Mouse (Mus musculus): Measurements from ENCODE around the gene Tat. TPM values are rescaled to one million over a fixed set of nuclear protein-coding genes. Genes with fewer than 3 reads are reported as not detected.
"Not testable (repeated sequence)": the region's sequence is repeated elsewhere in the genome, so short reads cannot be mapped to it uniquely, and the experiment has no call there.

Gene Tat
- polyA plus RNA-seq, 1 experiment from 2014 or later, result 0.08 TPM

DNA sequence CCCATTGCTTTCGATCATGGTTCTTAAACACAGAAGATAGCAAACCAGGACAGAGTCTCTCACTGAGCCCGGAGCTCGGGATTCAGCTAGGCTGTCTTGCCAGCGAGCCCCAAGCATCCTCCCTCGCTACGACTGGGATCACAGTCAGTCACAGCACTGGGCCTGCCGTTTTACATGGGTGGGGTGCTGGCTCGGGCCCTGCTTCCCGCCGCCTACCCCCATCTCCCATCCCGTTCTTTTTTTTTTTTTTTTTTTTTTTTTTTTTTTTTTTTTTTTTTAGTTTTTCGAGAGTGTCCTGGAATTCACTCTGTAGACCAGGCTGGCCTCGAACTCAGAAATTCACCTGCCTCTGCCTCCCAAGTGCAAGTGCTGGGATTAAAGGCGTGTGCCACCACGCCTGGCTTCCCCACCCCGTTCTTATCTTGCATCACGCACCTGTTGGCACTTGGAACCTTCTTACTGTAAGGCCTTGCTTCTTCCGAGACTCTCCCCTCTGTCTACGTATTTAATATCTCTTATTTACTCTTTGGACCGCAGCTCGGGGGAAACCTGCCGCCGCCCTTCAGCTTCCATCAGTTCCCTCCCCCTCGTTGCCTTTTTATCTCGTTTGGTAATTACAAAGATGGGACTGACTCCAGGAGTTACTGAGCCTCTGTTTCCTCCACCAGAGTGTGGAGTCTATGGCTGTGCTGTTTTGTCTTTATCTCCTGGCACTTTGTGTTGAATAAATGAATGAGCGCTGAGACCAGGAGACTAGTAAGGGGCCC, 18.2 kb downstream of the Tat start:
- Histone ChIP-seq H3K27ac (ENCODE audit: poor library complexity, severe bottlenecking) (no peak overlapping the region), H3K27me3 (replicated peaks) (peaks cover 4% of the 10 kb centered on the region), H3K4me1 (replicated peaks) (no peaks in the 10 kb centered on the region), H3K4me3 (no peak overlapping the region), H3K36me3 (no peaks in the 10 kb centered on the region), H3K9me3 (replicated peaks) (no peaks in the 10 kb centered on the region), H3K4me2 (no peak overlapping the region), H3K9ac (no peak overlapping the region)
- 75% methylated on average over 26 of the region's 26 CpGs for WGBS
- ATAC-seq (ENCODE audit: insufficient number of reproducible peaks, low FRiP score), result no peak

DNA sequence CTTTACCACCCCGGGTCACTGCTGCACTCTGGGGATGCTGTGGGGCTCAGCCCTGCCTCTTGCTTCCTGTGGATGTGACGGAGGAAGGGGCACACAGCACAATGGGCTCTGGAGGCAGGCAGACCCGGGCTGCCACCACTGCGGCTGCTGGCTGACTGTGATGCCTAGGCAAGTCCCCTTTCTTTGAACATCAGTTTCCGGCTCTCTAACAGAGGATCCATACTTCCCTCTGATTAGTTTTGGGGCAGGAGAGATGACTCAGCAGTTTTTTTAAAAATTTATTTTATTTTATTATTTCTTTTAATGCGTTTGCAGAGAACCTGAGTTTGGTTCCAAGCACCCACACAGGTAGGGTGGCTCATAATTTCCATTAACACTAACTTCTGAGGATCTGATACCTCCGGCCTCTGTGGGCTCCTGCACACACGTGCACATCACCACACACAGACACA, 18.8 kb downstream of the Tat start:
- H3K9me3 ChIP-seq (replicated peaks), result no peaks in the 10 kb centered on the region
- no peak overlapping the region for H3K4me3 ChIP-seq
- H3K27ac ChIP-seq (ENCODE audit: poor library complexity, severe bottlenecking), result no peak overlapping the region
- no peak overlapping the region for H3K9ac ChIP-seq
- peaks cover 3% of the 10 kb centered on the region for H3K27me3 ChIP-seq (replicated peaks)
- ATAC-seq (ENCODE audit: insufficient number of reproducible peaks, low FRiP score), result no peak
- no peaks in the 10 kb centered on the region for H3K4me1 ChIP-seq (replicated peaks)
- no peak overlapping the region for H3K4me2 ChIP-seq
- H3K36me3 ChIP-seq, result no peaks in the 10 kb centered on the region
- 58% methylated on average over 8 of the region's 8 CpGs for WGBS

DNA sequence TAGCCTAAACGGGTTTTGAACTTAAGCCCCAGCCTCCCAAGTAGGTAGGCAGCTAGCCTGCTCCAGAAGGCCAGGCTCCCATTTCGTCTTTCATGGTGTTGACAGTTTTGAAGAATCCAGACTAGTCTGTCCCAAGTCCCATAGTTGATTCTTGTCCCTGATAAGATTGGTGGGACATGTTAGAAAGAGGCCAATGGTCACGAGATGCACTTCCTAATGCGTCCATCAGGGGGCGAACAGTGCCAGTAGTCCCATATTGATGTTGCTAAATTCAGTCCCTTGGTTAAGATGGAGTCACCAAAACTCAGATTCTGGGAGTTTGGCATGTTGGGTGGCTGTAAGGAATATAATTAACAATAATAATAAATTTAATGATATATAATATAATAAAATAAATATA, 20.6 kb downstream of the Tat start:
- Histone ChIP-seq H3K4me3 (no peak overlapping the region), H3K27ac (ENCODE audit: poor library complexity, severe bottlenecking) (no peak overlapping the region), H3K9me3 (replicated peaks) (no peaks in the 10 kb centered on the region), H3K4me2 (no peak overlapping the region), H3K4me1 (replicated peaks) (no peaks in the 10 kb centered on the region), H3K9ac (no peak overlapping the region), H3K36me3 (no peaks in the 10 kb centered on the region), H3K27me3 (replicated peaks) (no peaks in the 10 kb centered on the region)
- ATAC-seq (ENCODE audit: insufficient number of reproducible peaks, low FRiP score), result no peak
- 28% methylated on average over 5 of the region's 5 CpGs for WGBS

DNA sequence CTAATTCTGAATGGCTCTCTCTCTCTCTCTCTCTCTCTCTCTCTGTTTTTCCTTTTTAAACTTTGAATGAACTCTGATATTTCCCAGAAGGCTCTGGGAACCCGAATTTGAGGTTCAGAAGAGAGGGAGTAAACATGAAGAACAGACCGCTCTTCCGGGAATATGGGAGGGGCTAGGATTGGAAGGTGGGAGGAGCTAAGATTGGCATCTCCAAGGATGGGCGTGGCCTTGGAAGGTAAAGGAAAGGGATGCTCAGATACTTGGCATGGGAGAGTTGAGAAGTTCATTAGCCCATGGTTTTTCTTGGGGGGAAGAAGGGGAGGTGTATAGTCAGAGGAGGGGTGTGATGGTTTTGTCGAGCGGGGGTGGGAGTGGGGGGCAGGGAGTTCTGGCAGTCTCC, 31.8 kb downstream of the Tat start:
- H3K9ac ChIP-seq, result no peak overlapping the region
- no peaks in the 10 kb centered on the region for H3K4me1 ChIP-seq (replicated peaks)
- no peaks in the 10 kb centered on the region for H3K27me3 ChIP-seq (replicated peaks)
- WGBS, result 53% methylated on average over 6 of the region's 6 CpGs
- no peaks in the 10 kb centered on the region for H3K36me3 ChIP-seq
- no peak overlapping the region for H3K4me2 ChIP-seq
- no peak for ATAC-seq (ENCODE audit: insufficient number of reproducible peaks, low FRiP score)
- no peak overlapping the region for H3K27ac ChIP-seq (ENCODE audit: poor library complexity, severe bottlenecking)
- no peaks in the 10 kb centered on the region for H3K9me3 ChIP-seq (replicated peaks)
- no peak overlapping the region for H3K4me3 ChIP-seq

DNA sequence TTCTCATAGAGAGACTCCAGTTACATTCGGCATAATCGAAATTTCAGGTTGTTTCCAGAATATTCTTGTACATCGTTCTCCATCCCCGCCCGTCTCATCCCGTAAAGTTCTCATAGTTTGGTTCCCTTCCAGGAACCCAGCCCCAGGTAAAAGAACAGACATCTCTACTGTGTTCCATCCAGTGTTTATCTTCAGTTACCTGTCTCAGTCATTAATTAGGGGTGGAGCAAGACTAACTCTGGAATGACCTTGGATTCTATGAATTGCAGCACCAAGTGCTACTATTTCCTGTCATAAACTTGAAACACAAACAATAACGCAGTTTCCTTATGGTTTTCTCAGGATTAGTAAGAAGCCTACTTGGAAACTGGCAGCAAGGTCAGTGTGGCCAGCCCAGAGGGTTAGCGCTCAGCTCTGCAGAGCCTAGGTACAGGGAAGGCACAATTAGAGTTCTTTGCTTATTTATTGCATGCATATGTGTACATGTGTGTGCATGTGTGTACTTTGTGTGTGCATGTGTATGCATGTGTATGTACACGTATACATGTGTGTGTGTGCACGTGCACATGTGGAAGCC, 32.6 kb downstream of the Tat start:
- no peak for ATAC-seq (ENCODE audit: insufficient number of reproducible peaks, low FRiP score)
- 84% methylated on average over 10 of the region's 10 CpGs for WGBS
- no peaks in the 10 kb centered on the region for H3K27me3 ChIP-seq (replicated peaks)
- no peak overlapping the region for H3K4me2 ChIP-seq
- no peaks in the 10 kb centered on the region for H3K36me3 ChIP-seq
- no peak overlapping the region for H3K4me3 ChIP-seq
- H3K9me3 ChIP-seq (replicated peaks), result no peaks in the 10 kb centered on the region
- no peaks in the 10 kb centered on the region for H3K4me1 ChIP-seq (replicated peaks)
- no peak overlapping the region for H3K27ac ChIP-seq (ENCODE audit: poor library complexity, severe bottlenecking)
- H3K9ac ChIP-seq, result no peak overlapping the region

DNA sequence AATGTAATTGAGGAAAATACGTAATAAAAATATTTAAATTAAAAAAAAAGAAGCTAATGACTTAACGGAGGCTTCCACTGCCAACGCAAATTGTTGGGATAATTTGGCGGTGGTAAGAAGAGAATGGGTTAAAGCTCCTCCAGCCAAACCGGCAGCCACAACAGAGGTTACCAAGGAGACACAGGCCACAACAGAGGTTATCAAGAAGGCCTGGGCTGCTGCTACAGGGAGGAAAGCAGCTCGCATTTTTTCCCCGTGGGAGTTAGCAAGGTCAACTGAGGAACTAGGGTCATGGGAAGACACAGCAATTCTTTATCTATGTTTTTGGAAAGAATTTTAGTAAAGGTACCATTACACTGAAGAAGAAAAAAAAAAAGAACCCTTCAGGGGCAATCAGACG, 43.5 kb downstream of the Tat start:
- ATAC-seq (ENCODE audit: insufficient number of reproducible peaks, low FRiP score), result peak; percentile 77
- H3K4me2 ChIP-seq; H3K36me3 ChIP-seq; H3K27me3 ChIP-seq (replicated peaks); H3K9ac ChIP-seq; H3K9me3 ChIP-seq (replicated peaks); H3K4me3 ChIP-seq; H3K27ac ChIP-seq (ENCODE audit: poor library complexity, severe bottlenecking): not testable (repeated sequence)
- peaks cover 20% of the 10 kb centered on the region for H3K4me1 ChIP-seq (replicated peaks)
- 13% methylated on average over 8 of the region's 8 CpGs for WGBS

DNA sequence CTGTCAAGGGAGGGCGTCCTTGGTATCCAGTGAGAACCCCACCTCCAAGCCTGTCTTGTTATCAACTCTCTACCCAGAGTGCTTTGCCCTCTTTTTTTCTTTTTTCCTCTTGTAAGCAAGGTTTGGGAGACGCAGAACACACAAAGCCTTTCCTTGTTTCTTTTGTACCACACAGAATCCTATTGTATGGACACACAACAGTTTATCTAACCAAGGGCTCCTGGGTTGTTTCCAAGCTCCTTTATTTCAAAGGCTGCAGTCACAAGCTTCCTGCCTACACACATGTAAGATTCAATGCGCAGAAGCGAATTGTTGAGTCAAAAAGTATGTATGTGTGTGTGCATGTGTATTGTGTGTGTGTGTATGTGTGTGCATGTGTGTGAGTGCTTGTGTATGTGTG, 44.1 kb downstream of the Tat start:
- 30% methylated on average over 4 of the region's 4 CpGs for WGBS
- H3K27ac ChIP-seq (ENCODE audit: poor library complexity, severe bottlenecking), result peak overlapping the region; percentile 35

GRCm38 (mm10) chr8:110036156-110036555, 45.9 kb downstream of the Tat start:
- Histone ChIP-seq H3K36me3 (no peaks in the 10 kb centered on the region), H3K9ac (no peak overlapping the region), H3K27ac (ENCODE audit: poor library complexity, severe bottlenecking) (no peak overlapping the region), H3K4me2 (no peak overlapping the region), H3K27me3 (replicated peaks) (no peaks in the 10 kb centered on the region), H3K4me1 (replicated peaks) (peaks cover 28% of the 10 kb centered on the region), H3K9me3 (replicated peaks) (no peaks in the 10 kb centered on the region), H3K4me3 (no peak overlapping the region)
- ATAC-seq (ENCODE audit: insufficient number of reproducible peaks, low FRiP score), result no peak
- WGBS, result 45% methylated on average over 2 of the region's 2 CpGs

More for the DNA sequence above, 44.1 kb downstream of the Tat start:
- Histone ChIP-seq H3K9ac (no peak overlapping the region), H3K36me3 (no peaks in the 10 kb centered on the region), H3K27me3 (replicated peaks) (no peaks in the 10 kb centered on the region), H3K4me1 (replicated peaks) (peaks cover 20% of the 10 kb centered on the region), H3K9me3 (replicated peaks) (peaks cover 9% of the 10 kb centered on the region; the same call in 1 of the 2 replicates), H3K4me2 (no peak overlapping the region), H3K4me3 (no peak overlapping the region)
- no peak for ATAC-seq (ENCODE audit: insufficient number of reproducible peaks, low FRiP score)

GRCm38 (mm10) chr8:110039216-110039615, 49.0 kb downstream of the Tat start:
- peaks cover 26% of the 10 kb centered on the region for H3K4me1 ChIP-seq (replicated peaks)
- H3K4me2 ChIP-seq, result no peak overlapping the region
- no peak overlapping the region for H3K27ac ChIP-seq (ENCODE audit: poor library complexity, severe bottlenecking)
- H3K4me3 ChIP-seq, result no peak overlapping the region
- no peaks in the 10 kb centered on the region for H3K27me3 ChIP-seq (replicated peaks)
- no peaks in the 10 kb centered on the region; the same call in 1 of the 2 replicates for H3K9me3 ChIP-seq (replicated peaks)
- H3K36me3 ChIP-seq, result no peaks in the 10 kb centered on the region
- no peak overlapping the region for H3K9ac ChIP-seq
- ATAC-seq (ENCODE audit: insufficient number of reproducible peaks, low FRiP score), result no peak
- whole genome bisulfite sequencing, result 37% methylated on average over 7 of the region's 7 CpGs

GRCm38 (mm10) chr8:110039659-110040058, 49.4 kb downstream of the Tat start, which contains the start of gene Chst4:
Gene Chst4 (minus strand): TSS chr8:110039740.
- Histone ChIP-seq H3K4me3 (no peak within 1 kb of the TSS), H3K9me3 (replicated peaks) (no peaks in the 10 kb centered on the region; the same call in 1 of the 2 replicates), H3K4me1 (replicated peaks) (peaks cover 21% of the 10 kb centered on the region), H3K4me2 (no peak within 1 kb of the TSS), H3K9ac (no peak within 1 kb of the TSS), H3K36me3 (no peaks in the 10 kb centered on the region), H3K27me3 (replicated peaks) (no peaks in the 10 kb centered on the region), H3K27ac (ENCODE audit: poor library complexity, severe bottlenecking) (no peak within 1 kb of the TSS)
- no peak for ATAC-seq (ENCODE audit: insufficient number of reproducible peaks, low FRiP score)
- WGBS, result 77% methylated on average over 5 of the region's 5 CpGs

DNA sequence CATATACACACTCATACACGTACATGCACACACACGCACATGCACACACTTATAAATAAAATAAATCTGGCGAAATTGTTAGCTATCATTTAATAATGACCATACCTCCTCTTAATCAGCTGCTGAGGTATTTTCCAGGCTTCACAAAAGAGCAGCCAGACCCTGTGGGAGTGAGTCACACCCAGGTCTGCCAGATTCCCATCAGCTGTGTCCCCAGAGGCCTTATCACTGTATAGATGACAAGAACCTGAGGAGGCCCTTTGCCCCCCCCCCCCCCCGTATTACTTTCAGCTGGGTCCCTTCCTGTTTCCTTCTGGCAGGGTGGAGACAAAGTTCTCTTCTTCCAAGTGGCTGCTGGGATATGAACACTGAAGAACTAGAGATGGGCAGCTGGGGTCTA, 50.3 kb downstream of the Tat start:
- Histone ChIP-seq H3K4me1 (replicated peaks) (peaks cover 19% of the 10 kb centered on the region), H3K36me3 (no peaks in the 10 kb centered on the region), H3K4me3 (no peak overlapping the region), H3K9me3 (replicated peaks) (no peaks in the 10 kb centered on the region; the same call in 1 of the 2 replicates), H3K27me3 (replicated peaks) (no peaks in the 10 kb centered on the region), H3K4me2 (no peak overlapping the region), H3K27ac (ENCODE audit: poor library complexity, severe bottlenecking) (no peak overlapping the region), H3K9ac (no peak overlapping the region)
- no peak for ATAC-seq (ENCODE audit: insufficient number of reproducible peaks, low FRiP score)
- WGBS, result 58% methylated on average over 4 of the region's 4 CpGs

Data from heart, embryonic 12.5 days (tissue).